Mouse (Mus musculus) hindbrain, postnatal 0 days (tissue): ENCODE results near the gene Gspt1. TPM values are rescaled to one million over a fixed set of nuclear protein-coding genes. Genes with fewer than 3 reads are reported as not detected.
A peak's percentile ranks its signal among the peaks of the same experiment; 100 is the strongest.

Experiments used
- ATAC-seq: fragments of 200-750 bp; cut with Nextera tagmentation; 2 replicates; pipeline ENCODE4 v1.8.0; 2017; ENCODE audit warnings: mild to moderate bottlenecking, moderate TSS enrichment, moderate library complexity
- DNase-seq: peaks from one replicate; pipeline ENCODE4 v3.0.0-alpha.2; 2015; ENCODE audit warnings: low spot score
- H3K27ac ChIP-seq: fragments of 300-500 bp; sonication (generic); 2 replicates; pipeline ENCODE4 v1.5.1; 2014; ENCODE audit warnings: mild to moderate bottlenecking
- H3K27me3 ChIP-seq: fragments of 300-500 bp; sonication (generic); 2 replicates; pipeline ENCODE4 v1.6.1; 2014; ENCODE audit warnings: low read length, mixed read lengths; ENCODE audit not compliant: insufficient read depth
- H3K36me3 ChIP-seq: fragments of 300-500 bp; sonication (generic); 2 replicates; pipeline ENCODE4 v1.6.1; 2014; ENCODE audit warnings: low read length, mixed read lengths; ENCODE audit not compliant: insufficient read depth
- H3K4me1 ChIP-seq: fragments of 300-500 bp; sonication (generic); 2 replicates; pipeline ENCODE4 v1.6.1; 2014; ENCODE audit warnings: antibody characterized with exemption, low read length, mixed read lengths; ENCODE audit not compliant: insufficient read depth
- H3K4me2 ChIP-seq: fragments of 300-500 bp; sonication (generic); 2 replicates; pipeline ENCODE4 v1.6.1; 2014; ENCODE audit warnings: low read depth, mild to moderate bottlenecking, low read length, moderate library complexity, mixed read lengths
- H3K4me3 ChIP-seq: fragments of 300-500 bp; sonication (generic); 2 replicates; pipeline ENCODE4 v1.5.1; 2014; ENCODE audit warnings: low read length
- H3K9ac ChIP-seq: fragments of 300-500 bp; sonication (generic); replicated peaks from 2 replicates; pipeline ENCODE4 v1.6.1; 2014; ENCODE audit warnings: mild to moderate bottlenecking, low read length, moderate library complexity, mixed read lengths
- H3K9me3 ChIP-seq: fragments of 300-500 bp; sonication (generic); 2 replicates; pipeline ENCODE4 v1.6.1; 2016; ENCODE audit warnings: low read length, mixed read lengths
- CTCF ChIP-seq: IDR thresholded peaks from 2 replicates; pipeline ENCODE4 v1.5.1; 2016; ENCODE audit warnings: antibody characterized with exemption, control low read depth, low read depth
- WGBS: fragments of 180-500 bp; shearing (Covaris S2); extraction: QIAGEN DNeasy Blood & Tissue Kit; methylation state at CpG from one replicate; pipeline ENCODE4 v1.1.7; 2014; 5-methylcytosine and 5-hydroxymethylcytosine counted together
- polyA plus RNA-seq: library from polyadenylated mRNA; unstranded; fragments of >200 nt; fragmentation: Nextera tagmentation; extraction: Ambion mirVana; gene quantifications from 2 replicates; pipeline ENCODE4 v1.2.1, GENCODE M21; 2015
- total RNA-seq: library from RNA; depleted of rRNA; stranded (reverse); fragments of >200 nt; gene quantifications from 2 replicates; pipeline ENCODE4 v1.2.3, GENCODE M21; 2014

Gspt1 gene
- total and polyA plus RNA-seq, 2 experiments from 2014 or later, result 45.2 to 51.6 TPM

DNA sequence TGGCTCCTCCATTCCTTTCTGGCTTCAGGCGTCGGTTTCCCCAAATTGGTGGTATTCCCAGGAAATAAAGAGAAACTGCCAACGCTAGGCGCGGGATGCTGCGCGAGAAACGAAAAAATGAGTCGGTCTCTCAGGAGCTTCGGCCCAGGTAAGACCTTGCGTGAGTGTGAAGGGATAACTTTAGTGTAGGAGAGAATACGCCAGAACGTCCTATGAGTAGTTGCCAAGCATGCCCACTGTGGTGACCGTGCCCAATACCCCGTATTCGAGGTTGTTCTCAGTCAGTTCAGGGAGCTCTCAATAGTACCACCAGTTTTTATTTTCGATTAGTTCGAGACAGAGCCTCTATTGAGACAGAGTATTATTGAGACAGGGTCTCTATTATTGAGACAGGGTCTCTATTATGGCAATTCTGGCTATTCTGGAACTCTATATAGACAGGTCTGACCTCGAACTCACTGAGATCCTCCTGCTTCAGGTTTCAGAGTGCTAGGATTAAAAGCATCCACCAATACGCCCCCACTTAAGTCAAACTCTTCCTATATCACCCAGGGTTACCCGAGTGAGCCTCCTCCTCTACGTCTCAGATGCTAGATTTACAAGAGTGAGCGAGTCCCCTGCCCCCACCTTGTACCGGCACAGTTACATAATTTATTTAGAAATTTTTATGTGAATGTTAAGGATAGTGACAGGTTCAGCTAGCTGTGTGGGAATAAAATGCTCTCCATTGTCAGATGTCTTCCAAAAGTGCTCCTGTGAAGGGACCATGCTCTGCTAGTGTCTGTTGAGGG, 50.3 kb downstream of the Gspt1 start:
- Histone ChIP-seq H3K36me3 (peaks cover 18% of the 10 kb centered on the region), H3K4me2 (peak overlapping the region; percentile 67), H3K27ac (peak overlapping the region; percentile 83; the same call in 1 of the 2 replicates), H3K4me3 (peak overlapping the region; percentile 83), H3K4me1 (peaks cover 12% of the 10 kb centered on the region; the same call in 1 of the 2 replicates), H3K9ac (peak overlapping the region; percentile 78), H3K27me3 (no peaks in the 10 kb centered on the region), H3K9me3 (no peaks in the 10 kb centered on the region)
- WGBS, result 8% methylated on average over 24 of the region's 24 CpGs
- no peak for TF ChIP-seq CTCF
- peak; percentile 43 for ATAC-seq
- DNase-seq, result peak; percentile 4

DNA sequence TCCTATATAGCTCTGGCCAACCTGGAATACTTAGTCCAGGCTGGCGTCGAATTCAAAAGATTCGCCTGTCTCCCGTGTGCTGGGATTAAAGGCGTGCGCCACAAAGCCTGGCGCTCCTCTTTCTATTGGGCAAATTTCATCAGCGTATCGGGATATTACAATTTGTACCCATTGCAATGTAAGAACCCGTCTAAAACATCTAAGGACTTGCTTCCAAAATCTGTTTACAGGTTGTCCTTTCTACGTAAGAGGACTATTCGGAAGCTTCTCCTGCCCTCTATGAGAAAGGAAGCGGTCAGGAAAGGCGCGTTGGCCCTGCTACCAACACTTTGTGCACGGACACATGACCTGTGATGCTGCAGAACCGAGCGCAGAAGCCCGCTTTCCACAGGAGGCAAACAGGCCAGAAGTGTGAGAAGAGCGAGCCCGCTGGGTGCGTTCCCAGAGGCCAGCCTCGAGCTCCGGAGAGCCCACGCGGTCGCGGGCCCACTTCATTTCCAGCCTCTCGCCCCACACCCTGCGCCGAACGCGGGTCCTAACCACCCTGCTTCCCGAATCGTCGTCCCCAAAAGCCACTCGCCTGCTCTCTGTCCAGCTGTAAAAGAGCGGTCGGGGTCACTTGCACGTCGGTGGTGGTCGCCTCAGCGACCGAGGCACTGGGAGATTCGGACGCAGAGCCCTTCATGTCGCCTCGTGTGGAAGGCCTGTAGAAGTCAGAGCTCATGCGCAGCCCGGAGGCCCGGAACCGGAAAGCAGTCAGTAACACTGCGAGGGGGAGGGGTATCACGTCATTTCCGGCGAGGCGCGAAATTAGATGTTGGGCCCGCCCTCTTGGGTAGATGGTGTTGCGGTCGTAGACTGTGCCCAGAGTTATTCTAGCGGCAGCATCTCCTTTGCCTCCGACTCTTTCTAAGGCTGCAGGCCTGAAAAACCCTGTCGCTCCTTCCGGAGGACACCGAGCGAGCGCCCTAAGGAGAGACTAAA, 51.3 kb downstream of the Gspt1 start, which contains the start of gene Rsl1d1:
Rsl1d1 (minus strand) TSS at position 761 of the 984 bp plus-strand sequence.
- Histone ChIP-seq H3K27ac (peak within 1 kb of the TSS; percentile 83), H3K4me3 (peak within 1 kb of the TSS; percentile 83), H3K4me1 (peaks cover 12% of the 10 kb centered on the region; the same call in 1 of the 2 replicates), H3K36me3 (peaks cover 27% of the 10 kb centered on the region), H3K9me3 (no peaks in the 10 kb centered on the region), H3K4me2 (peak within 1 kb of the TSS; percentile 67), H3K27me3 (no peaks in the 10 kb centered on the region), H3K9ac (peak within 1 kb of the TSS; percentile 78)
- ATAC-seq (peak; percentile 99), DNase-seq (peak; percentile 98)
- TF ChIP-seq CTCF, result no peak; the same call in 1 of the 2 replicates
- WGBS, result under 1% methylated on average over 68 of the region's 68 CpGs

DNA sequence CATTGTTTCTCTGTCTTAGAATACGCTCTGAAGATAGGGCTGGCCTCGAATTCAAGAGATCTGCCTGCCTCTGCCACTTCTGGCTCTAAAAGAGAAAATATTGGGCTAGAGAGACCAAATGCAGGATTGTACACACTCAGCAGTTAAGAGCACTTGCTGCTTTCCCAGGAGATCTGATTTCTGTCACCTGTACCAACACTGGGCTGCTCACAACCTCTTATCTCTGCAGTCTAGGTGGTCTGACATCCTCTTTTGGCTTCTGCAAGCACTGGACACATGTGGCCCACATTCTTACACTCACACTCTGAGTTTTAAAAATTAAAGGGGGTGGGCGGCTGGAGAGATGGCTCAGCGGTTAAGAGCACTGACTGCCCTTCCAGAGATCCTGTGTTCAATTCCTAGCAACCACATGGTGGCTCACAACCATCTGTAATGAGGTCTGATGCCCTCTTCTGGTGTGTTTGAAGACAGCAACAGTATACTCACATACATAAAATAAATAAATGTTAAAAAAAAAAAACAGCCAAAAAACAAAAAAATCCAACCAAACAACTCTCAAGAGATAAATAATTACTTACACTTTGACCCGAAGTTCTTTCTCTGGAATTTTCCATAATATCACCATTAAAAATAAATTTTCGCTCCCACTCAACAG, 52.3 kb downstream of the Gspt1 start:
- TF ChIP-seq CTCF, result peak; percentile 32; the same call in 1 of the 2 replicates
- H3K4me3 ChIP-seq, result peak overlapping the region; percentile 83
- H3K27ac ChIP-seq, result no peak overlapping the region
- H3K9me3 ChIP-seq, result no peaks in the 10 kb centered on the region
- peaks cover 12% of the 10 kb centered on the region; the same call in 1 of the 2 replicates for H3K4me1 ChIP-seq
- WGBS, result 74% methylated on average over 6 of the region's 6 CpGs
- ATAC-seq (no peak), DNase-seq (no peak)
- no peaks in the 10 kb centered on the region for H3K27me3 ChIP-seq
- peak overlapping the region; percentile 78 for H3K9ac ChIP-seq
- peak overlapping the region; percentile 67 for H3K4me2 ChIP-seq
- H3K36me3 ChIP-seq, result peaks cover 33% of the 10 kb centered on the region

DNA sequence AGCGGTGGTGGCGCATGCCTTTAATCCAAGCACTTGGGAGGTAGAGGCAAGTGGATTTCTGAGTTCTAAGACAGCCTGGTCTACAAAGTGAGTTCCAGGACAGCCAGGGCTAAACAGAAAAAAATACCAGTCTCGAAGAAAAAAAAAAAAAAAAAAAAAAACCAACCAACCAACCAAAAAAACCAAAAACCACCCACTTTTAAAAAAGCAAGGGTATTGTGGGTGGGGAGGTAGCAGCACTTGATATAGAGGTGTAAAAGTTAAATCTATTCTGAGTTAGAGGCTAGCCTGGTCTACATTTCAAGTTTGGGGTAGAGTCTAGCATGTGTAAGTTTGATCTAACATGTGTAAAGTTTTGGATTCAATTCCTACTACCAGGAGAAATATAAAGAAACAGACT, 53.9 kb downstream of the Gspt1 start:
- no peak overlapping the region for H3K4me3 ChIP-seq
- H3K4me1 ChIP-seq, result peaks cover 12% of the 10 kb centered on the region; the same call in 1 of the 2 replicates
- no peaks in the 10 kb centered on the region for H3K27me3 ChIP-seq
- no peak overlapping the region for H3K27ac ChIP-seq
- no peak overlapping the region for H3K9ac ChIP-seq
- TF ChIP-seq CTCF, result no peak
- no peak for DNase-seq
- 95% methylated on average over 3 of the region's 3 CpGs for WGBS
- no peak overlapping the region for H3K4me2 ChIP-seq
- no peaks in the 10 kb centered on the region for H3K9me3 ChIP-seq
- peaks cover 47% of the 10 kb centered on the region for H3K36me3 ChIP-seq
- ATAC-seq, result no peak

DNA sequence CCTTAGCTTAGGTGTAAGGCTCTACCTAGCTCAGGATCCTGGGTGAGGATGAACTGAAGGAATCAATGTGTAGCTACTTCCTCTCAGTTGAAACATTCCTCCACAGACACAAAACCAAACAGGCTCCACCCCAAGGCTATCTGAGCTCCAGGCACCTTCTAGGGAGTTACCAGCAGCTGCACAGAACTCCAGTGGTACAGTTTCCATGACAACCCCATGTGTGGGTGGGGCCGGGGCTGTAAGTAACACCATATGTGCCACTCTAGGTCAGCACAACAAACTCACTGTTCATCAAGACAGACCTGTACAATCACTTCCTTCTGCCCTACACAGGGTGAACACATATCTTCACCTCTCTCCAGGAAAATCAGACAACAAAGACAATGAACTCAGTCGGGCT, 55.7 kb downstream of the Gspt1 start:
- no peaks in the 10 kb centered on the region for H3K9me3 ChIP-seq
- no peak for ATAC-seq
- H3K4me2 ChIP-seq, result no peak overlapping the region
- WGBS, result 72% methylated on average over 2 of the region's 2 CpGs
- H3K27ac ChIP-seq, result no peak overlapping the region
- no peak overlapping the region for H3K9ac ChIP-seq
- no peak for DNase-seq
- no peak overlapping the region for H3K4me3 ChIP-seq
- peaks cover 65% of the 10 kb centered on the region for H3K36me3 ChIP-seq
- H3K27me3 ChIP-seq, result no peaks in the 10 kb centered on the region
- H3K4me1 ChIP-seq, result 0 out of 2 replicates have a peak, but pooled peaks cover 4% of the 10 kb centered on the region
- TF ChIP-seq CTCF, result no peak

DNA sequence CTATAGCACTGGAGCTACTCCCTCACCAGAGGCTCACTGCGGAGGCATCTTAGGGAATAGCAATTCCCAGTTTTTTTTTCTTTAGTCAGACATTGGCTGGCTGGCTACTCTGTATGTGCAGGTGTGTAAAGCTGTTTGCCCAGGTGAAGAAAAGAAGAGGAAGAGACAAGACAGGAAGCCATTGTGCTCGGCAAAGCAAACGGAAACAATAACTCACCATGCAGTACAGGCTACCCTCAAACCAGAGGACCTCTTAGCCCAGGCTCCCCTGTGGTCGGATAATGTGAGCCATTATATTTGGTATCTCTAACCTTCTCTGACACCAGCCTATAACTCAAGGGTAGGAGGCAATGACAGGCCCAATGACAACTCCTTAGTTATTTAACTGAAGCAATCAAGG, 57.1 kb downstream of the Gspt1 start:
- 89% methylated on average over 4 of the region's 4 CpGs for WGBS
- Histone ChIP-seq H3K4me3 (no peak overlapping the region), H3K9ac (no peak overlapping the region), H3K27me3 (no peaks in the 10 kb centered on the region), H3K4me2 (no peak overlapping the region), H3K27ac (no peak overlapping the region), H3K4me1 (0 out of 2 replicates have a peak, but pooled peaks cover 4% of the 10 kb centered on the region), H3K9me3 (no peaks in the 10 kb centered on the region), H3K36me3 (peaks cover 75% of the 10 kb centered on the region)
- ATAC-seq (no peak), DNase-seq (no peak)
- no peak for TF ChIP-seq CTCF
